Mouse (Mus musculus) CD8-positive naive resting alpha-beta T cell, adult 2 months (primary cell): ENCODE results near the gene Zfp619.
"Not testable (repeated sequence)": the region's sequence is repeated elsewhere in the genome, so short reads cannot be mapped to it uniquely, and the experiment has no call there.

ENCODE experiments used
- DNase-seq, 2 experiments: peaks; one replicate each; pipeline ENCODE4 v3.0.0; 2022; ENCODE audit warnings: low read depth in 2 of 2, low spot score in 2 of 2

Zfp619 gene

DNA sequence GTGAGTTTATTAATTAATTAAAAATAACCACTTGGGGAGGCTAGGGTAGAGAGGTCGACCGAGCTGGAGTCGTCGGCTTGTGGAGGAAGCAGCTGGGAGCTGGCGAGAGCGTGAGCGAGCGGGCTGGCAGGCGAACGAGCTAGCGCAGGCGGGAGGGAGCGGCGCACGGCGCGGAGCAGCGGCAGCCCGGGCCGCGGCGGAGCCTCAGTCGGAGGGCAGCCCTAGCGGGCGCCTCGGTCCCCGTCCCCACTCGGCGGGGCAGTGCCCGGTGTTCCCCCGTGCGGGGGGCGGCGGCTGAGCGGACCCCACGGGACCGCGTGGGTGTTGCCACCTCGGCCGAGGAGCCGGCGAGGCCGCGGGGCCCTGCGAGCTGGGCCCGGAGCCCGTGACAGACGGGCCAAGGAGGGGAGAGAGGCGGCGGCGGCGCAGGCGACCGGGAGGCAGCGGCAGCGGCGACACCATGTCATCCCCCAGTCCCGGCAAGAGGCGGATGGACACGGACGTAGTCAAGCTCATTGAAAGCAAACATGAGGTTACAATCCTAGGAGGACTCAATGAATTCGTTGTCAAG lies 71.0 kb downstream of the Zfp619 start:
- not testable (repeated sequence) for DNase-seq

DNA sequence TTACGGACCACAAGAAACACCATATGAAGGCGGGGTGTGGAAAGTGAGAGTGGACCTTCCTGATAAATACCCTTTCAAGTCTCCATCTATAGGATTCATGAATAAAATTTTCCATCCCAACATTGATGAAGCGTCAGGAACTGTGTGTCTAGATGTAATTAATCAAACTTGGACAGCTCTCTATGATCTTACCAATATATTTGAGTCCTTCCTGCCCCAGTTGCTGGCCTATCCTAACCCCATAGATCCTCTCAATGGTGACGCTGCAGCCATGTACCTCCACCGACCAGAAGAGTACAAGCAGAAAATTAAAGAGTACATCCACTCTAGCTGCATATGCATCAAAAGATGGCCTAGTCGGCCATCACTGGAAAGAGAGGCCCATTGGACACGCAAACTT lies 71.5 kb downstream of the Zfp619 start:
- DNase-seq, result not testable (repeated sequence)
